Mouse (Mus musculus): ENCODE data around the gene Cela1. TPM values are rescaled to one million over a fixed set of nuclear protein-coding genes. Genes with fewer than 3 reads are reported as not detected.
A peak's percentile ranks its signal among the peaks of the same experiment; 100 is the strongest.

Gene Cela1
- polyA plus RNA-seq, 1 experiment from 2014 or later = 6.2 TPM

GRCm38 (mm10) chr15:100685255-100685654, 2.5 kb downstream of the Cela1 start:
- Histone ChIP-seq H3K9me3 (ENCODE audit: control insufficient read depth, low read depth, low read length) (peaks cover 4% of the 10 kb centered on the region), H3K4me3 (ENCODE audit: low read depth, low read length) (no peak overlapping the region), H3K9ac (replicated peaks; ENCODE audit: low read depth, low read length) (no peak overlapping the region), H3K4me2 (replicated peaks; ENCODE audit: low read depth, low read length) (no peak overlapping the region), H3K27me3 (ENCODE audit: control insufficient read depth, insufficient read depth, low read length) (no peaks in the 10 kb centered on the region), H3K27ac (ENCODE audit: low read length) (no peak overlapping the region), H3K36me3 (ENCODE audit: control insufficient read depth, insufficient read depth, low read length) (no peaks in the 10 kb centered on the region), H3K4me1 (ENCODE audit: control insufficient read depth, insufficient read depth, low read length) (peaks cover 6% of the 10 kb centered on the region)
- WGBS = 22% methylated on average over 13 of the region's 13 CpGs
- no peak for ATAC-seq (ENCODE audit: insufficient number of reproducible peaks, insufficient read depth, low FRiP score, low read depth)

DNA sequence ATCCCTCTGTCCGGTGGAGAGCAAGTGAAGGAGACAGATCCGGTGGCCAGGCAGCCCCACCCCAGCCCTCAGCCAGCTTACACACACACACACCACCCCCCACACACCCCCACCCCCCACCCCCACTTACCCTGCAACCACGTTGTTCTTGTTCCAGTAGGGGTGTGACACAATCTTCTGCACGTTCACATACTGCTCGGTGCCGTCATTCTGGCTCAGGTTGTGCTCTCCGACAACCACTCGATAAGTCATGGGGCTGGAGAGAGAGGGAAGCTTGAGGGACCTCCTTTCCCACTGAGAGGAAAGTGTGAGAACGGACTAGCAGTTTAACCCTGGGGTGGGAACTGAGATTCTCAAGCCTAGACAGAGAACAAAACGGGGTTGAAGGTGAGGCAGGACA, 3.3 kb downstream of the Cela1 start:
- Histone ChIP-seq H3K27me3 (ENCODE audit: control insufficient read depth, insufficient read depth, low read length) (no peaks in the 10 kb centered on the region), H3K4me3 (ENCODE audit: low read depth, low read length) (no peak overlapping the region), H3K9ac (replicated peaks; ENCODE audit: low read depth, low read length) (no peak overlapping the region), H3K9me3 (ENCODE audit: control insufficient read depth, low read depth, low read length) (no peaks in the 10 kb centered on the region), H3K36me3 (ENCODE audit: control insufficient read depth, insufficient read depth, low read length) (no peaks in the 10 kb centered on the region), H3K27ac (ENCODE audit: low read length) (no peak overlapping the region), H3K4me1 (ENCODE audit: control insufficient read depth, insufficient read depth, low read length) (peaks cover 6% of the 10 kb centered on the region), H3K4me2 (replicated peaks; ENCODE audit: low read depth, low read length) (no peak overlapping the region)
- 0 out of 2 replicates have a peak, but pooled peaks have one; percentile 19 for ATAC-seq (ENCODE audit: insufficient number of reproducible peaks, insufficient read depth, low FRiP score, low read depth)
- WGBS = 49% methylated on average over 10 of the region's 10 CpGs

DNA sequence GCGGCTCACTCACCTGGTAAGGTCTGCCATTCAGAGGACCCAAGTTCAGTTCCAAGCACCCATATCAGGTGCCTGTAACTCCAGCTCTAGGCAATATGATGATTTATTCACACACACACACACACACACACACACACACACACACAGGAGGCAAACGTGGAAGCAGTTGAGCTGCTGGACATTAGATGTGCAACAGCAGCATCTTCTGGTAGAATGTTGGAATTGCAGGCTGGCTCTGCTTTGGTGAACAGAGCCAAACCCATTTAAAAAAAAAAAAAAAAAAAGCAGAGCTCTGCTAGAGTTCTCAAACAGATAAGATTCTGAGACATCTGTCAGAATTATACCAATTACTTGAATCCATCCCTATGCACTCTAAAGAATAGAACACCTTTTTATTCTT, 4.7 kb downstream of the Cela1 start:
- Histone ChIP-seq H3K4me1 (ENCODE audit: control insufficient read depth, insufficient read depth, low read length) (peaks cover 6% of the 10 kb centered on the region), H3K4me2 (replicated peaks; ENCODE audit: low read depth, low read length) (no peak overlapping the region), H3K27ac (ENCODE audit: low read length) (no peak overlapping the region), H3K4me3 (ENCODE audit: low read depth, low read length) (no peak overlapping the region), H3K9ac (replicated peaks; ENCODE audit: low read depth, low read length) (no peak overlapping the region), H3K9me3 (ENCODE audit: control insufficient read depth, low read depth, low read length) (no peaks in the 10 kb centered on the region), H3K36me3 (ENCODE audit: control insufficient read depth, insufficient read depth, low read length) (no peaks in the 10 kb centered on the region), H3K27me3 (ENCODE audit: control insufficient read depth, insufficient read depth, low read length) (no peaks in the 10 kb centered on the region)
- WGBS = 48% methylated on average over 2 of the region's 2 CpGs
- ATAC-seq (ENCODE audit: insufficient number of reproducible peaks, insufficient read depth, low FRiP score, low read depth) = no peak

DNA sequence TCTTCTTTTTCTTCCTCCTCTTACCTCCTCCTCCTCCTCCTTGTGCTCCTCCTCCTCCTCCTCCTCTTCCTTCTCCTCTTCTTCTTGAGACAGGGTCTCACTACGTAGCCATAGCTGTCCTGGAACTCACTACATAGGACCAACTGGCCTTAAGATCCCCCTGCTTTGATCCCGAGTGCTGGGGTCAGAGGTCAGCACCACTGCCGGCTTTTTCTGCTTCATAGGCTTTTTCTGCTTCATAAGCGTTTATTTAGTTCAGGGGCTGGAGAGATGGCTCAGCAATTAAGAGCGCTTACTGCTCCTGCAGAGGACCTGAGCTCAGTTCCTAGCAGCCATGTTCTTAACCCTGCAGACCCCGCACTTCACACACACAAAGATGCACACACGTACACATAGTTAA, 6.0 kb downstream of the Cela1 start:
- ATAC-seq (ENCODE audit: insufficient number of reproducible peaks, insufficient read depth, low FRiP score, low read depth) = no peak
- H3K4me1 ChIP-seq (ENCODE audit: control insufficient read depth, insufficient read depth, low read length) = no peaks in the 10 kb centered on the region
- no peaks in the 10 kb centered on the region for H3K9me3 ChIP-seq (ENCODE audit: control insufficient read depth, low read depth, low read length)
- no peak overlapping the region for H3K9ac ChIP-seq (replicated peaks; ENCODE audit: low read depth, low read length)
- no peak overlapping the region for H3K27ac ChIP-seq (ENCODE audit: low read length)
- 39% methylated on average over 7 of the region's 7 CpGs for WGBS
- H3K36me3 ChIP-seq (ENCODE audit: control insufficient read depth, insufficient read depth, low read length) = no peaks in the 10 kb centered on the region
- H3K4me2 ChIP-seq (replicated peaks; ENCODE audit: low read depth, low read length) = no peak overlapping the region
- H3K4me3 ChIP-seq (ENCODE audit: low read depth, low read length) = no peak overlapping the region
- no peaks in the 10 kb centered on the region for H3K27me3 ChIP-seq (ENCODE audit: control insufficient read depth, insufficient read depth, low read length)

DNA sequence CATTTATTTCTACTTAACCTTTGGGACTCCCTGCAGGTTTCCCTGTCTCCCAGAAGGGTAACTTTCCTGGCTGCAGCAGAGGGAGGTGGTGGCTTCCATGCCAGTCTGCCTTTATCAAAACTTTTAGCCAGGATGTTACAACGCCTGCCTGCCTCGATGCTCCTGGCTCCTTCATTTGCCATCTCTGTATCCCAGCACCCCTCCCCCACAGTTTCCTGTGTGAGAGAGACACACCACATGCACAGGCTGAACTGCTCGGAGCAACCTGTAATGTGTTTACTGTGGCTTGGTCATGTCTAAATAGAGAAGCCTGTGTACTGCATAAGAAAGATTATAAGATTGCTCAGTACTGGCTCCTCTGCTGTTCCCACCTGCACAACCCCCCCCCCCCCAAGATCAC, 7.3 kb downstream of the Cela1 start:
- H3K36me3 ChIP-seq (ENCODE audit: control insufficient read depth, insufficient read depth, low read length) = no peaks in the 10 kb centered on the region
- H3K9me3 ChIP-seq (ENCODE audit: control insufficient read depth, low read depth, low read length) = no peaks in the 10 kb centered on the region
- H3K9ac ChIP-seq (replicated peaks; ENCODE audit: low read depth, low read length) = no peak overlapping the region
- ATAC-seq (ENCODE audit: insufficient number of reproducible peaks, insufficient read depth, low FRiP score, low read depth) = no peak
- WGBS = 43% methylated on average over 3 of the region's 3 CpGs
- H3K4me3 ChIP-seq (ENCODE audit: low read depth, low read length) = no peak overlapping the region
- H3K4me1 ChIP-seq (ENCODE audit: control insufficient read depth, insufficient read depth, low read length) = 0 out of 2 replicates have a peak, but pooled peaks cover 2% of the 10 kb centered on the region
- no peak overlapping the region for H3K4me2 ChIP-seq (replicated peaks; ENCODE audit: low read depth, low read length)
- H3K27me3 ChIP-seq (ENCODE audit: control insufficient read depth, insufficient read depth, low read length) = no peaks in the 10 kb centered on the region
- H3K27ac ChIP-seq (ENCODE audit: low read length) = no peak overlapping the region

GRCm38 (mm10) chr15:100679005-100679404, 8.7 kb downstream of the Cela1 start:
- no peaks in the 10 kb centered on the region for H3K27me3 ChIP-seq (ENCODE audit: control insufficient read depth, insufficient read depth, low read length)
- 0 out of 2 replicates have a peak, but pooled peaks cover 3% of the 10 kb centered on the region for H3K4me1 ChIP-seq (ENCODE audit: control insufficient read depth, insufficient read depth, low read length)
- no peak overlapping the region for H3K4me3 ChIP-seq (ENCODE audit: low read depth, low read length)
- 65% methylated on average over 14 of the region's 14 CpGs for WGBS
- ATAC-seq (ENCODE audit: insufficient number of reproducible peaks, insufficient read depth, low FRiP score, low read depth) = no peak
- H3K27ac ChIP-seq (ENCODE audit: low read length) = no peak overlapping the region
- H3K36me3 ChIP-seq (ENCODE audit: control insufficient read depth, insufficient read depth, low read length) = no peaks in the 10 kb centered on the region
- no peaks in the 10 kb centered on the region for H3K9me3 ChIP-seq (ENCODE audit: control insufficient read depth, low read depth, low read length)
- no peak overlapping the region for H3K9ac ChIP-seq (replicated peaks; ENCODE audit: low read depth, low read length)
- no peak overlapping the region for H3K4me2 ChIP-seq (replicated peaks; ENCODE audit: low read depth, low read length)

DNA sequence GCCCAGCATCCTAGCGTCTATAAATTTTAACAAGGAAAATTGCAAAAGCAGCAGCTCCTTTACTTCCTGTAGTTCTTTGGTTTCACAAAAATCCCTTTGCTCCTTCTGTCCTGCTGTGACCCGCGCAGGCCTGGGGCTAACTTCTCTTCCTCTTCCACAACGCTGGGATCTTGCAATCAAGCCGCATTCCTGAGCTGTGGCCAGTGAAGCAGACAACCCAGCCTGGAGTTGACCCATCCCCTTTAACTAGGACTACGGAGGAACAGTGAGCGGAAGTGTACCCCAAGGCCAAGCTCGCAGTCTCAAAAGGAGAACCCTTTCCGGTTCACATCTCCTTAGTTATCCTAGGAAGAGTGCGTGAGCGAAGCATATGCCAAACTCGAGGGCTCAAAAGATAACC, 9.1 kb downstream of the Cela1 start:
- Histone ChIP-seq H3K9ac (replicated peaks; ENCODE audit: low read depth, low read length) (no peak overlapping the region), H3K9me3 (ENCODE audit: control insufficient read depth, low read depth, low read length) (no peaks in the 10 kb centered on the region), H3K27ac (ENCODE audit: low read length) (no peak overlapping the region), H3K4me1 (ENCODE audit: control insufficient read depth, insufficient read depth, low read length) (0 out of 2 replicates have a peak, but pooled peaks cover 7% of the 10 kb centered on the region), H3K4me3 (ENCODE audit: low read depth, low read length) (no peak overlapping the region), H3K4me2 (replicated peaks; ENCODE audit: low read depth, low read length) (no peak overlapping the region), H3K36me3 (ENCODE audit: control insufficient read depth, insufficient read depth, low read length) (no peaks in the 10 kb centered on the region), H3K27me3 (ENCODE audit: control insufficient read depth, insufficient read depth, low read length) (no peaks in the 10 kb centered on the region)
- no peak for ATAC-seq (ENCODE audit: insufficient number of reproducible peaks, insufficient read depth, low FRiP score, low read depth)
- WGBS = 85% methylated on average over 12 of the region's 12 CpGs

- no peaks in the 10 kb centered on the region for H3K36me3 ChIP-seq (ENCODE audit: control insufficient read depth, insufficient read depth, low read length)
- no peak overlapping the region for H3K4me3 ChIP-seq (ENCODE audit: low read depth, low read length)
- no peak overlapping the region for H3K4me2 ChIP-seq (replicated peaks; ENCODE audit: low read depth, low read length)
- H3K27ac ChIP-seq (ENCODE audit: low read length) = no peak overlapping the region
- H3K4me1 ChIP-seq (ENCODE audit: control insufficient read depth, insufficient read depth, low read length) = 0 out of 2 replicates have a peak, but pooled peaks cover 8% of the 10 kb centered on the region
- no peak for ATAC-seq (ENCODE audit: insufficient number of reproducible peaks, insufficient read depth, low FRiP score, low read depth)
- H3K27me3 ChIP-seq (ENCODE audit: control insufficient read depth, insufficient read depth, low read length) = no peaks in the 10 kb centered on the region
- H3K9me3 ChIP-seq (ENCODE audit: control insufficient read depth, low read depth, low read length) = no peaks in the 10 kb centered on the region
- WGBS = 94% methylated on average over 8 of the region's 8 CpGs
- H3K9ac ChIP-seq (replicated peaks; ENCODE audit: low read depth, low read length) = no peak overlapping the region
Observed at GRCm38 (mm10) chr15:100677675-100678074, 10.0 kb downstream of the Cela1 start.

- 81% methylated on average over 1 of the region's 1 CpGs for WGBS
- Histone ChIP-seq H3K4me2 (replicated peaks; ENCODE audit: low read depth, low read length) (no peak overlapping the region), H3K4me3 (ENCODE audit: low read depth, low read length) (no peak overlapping the region), H3K27me3 (ENCODE audit: control insufficient read depth, insufficient read depth, low read length) (no peaks in the 10 kb centered on the region), H3K36me3 (ENCODE audit: control insufficient read depth, insufficient read depth, low read length) (no peaks in the 10 kb centered on the region), H3K4me1 (ENCODE audit: control insufficient read depth, insufficient read depth, low read length) (0 out of 2 replicates have a peak, but pooled peaks cover 8% of the 10 kb centered on the region), H3K9me3 (ENCODE audit: control insufficient read depth, low read depth, low read length) (no peaks in the 10 kb centered on the region), H3K27ac (ENCODE audit: low read length) (no peak overlapping the region), H3K9ac (replicated peaks; ENCODE audit: low read depth, low read length) (no peak overlapping the region)
- ATAC-seq (ENCODE audit: insufficient number of reproducible peaks, insufficient read depth, low FRiP score, low read depth) = no peak
Observed at GRCm38 (mm10) chr15:100676521-100676920, 11.2 kb downstream of the Cela1 start.
